Mouse (Mus musculus): ENCODE measurements around the gene 1700122O11Rik.
A peak's percentile ranks its signal among the peaks of the same experiment; 100 is the strongest.

The 1700122O11Rik gene

GRCm38 (mm10) chr17:48027677-48028076, 10.4 kb downstream of the 1700122O11Rik start:
- no peak for DNase-seq

GRCm38 (mm10) chr17:48027019-48027418, 11.1 kb downstream of the 1700122O11Rik start:
- DNase-seq, result no peak

- no peak for DNase-seq
Measured at GRCm38 (mm10) chr17:48024045-48024444, 14.0 kb downstream of the 1700122O11Rik start.

GRCm38 (mm10) chr17:48019585-48019984, 18.5 kb downstream of the 1700122O11Rik start:
- DNase-seq, result no peak

GRCm38 (mm10) chr17:48016566-48016965, 21.5 kb downstream of the 1700122O11Rik start:
- DNase-seq, result no peak

- DNase-seq, result no peak
Measured at GRCm38 (mm10) chr17:48012561-48012960, 25.5 kb downstream of the 1700122O11Rik start.

DNA sequence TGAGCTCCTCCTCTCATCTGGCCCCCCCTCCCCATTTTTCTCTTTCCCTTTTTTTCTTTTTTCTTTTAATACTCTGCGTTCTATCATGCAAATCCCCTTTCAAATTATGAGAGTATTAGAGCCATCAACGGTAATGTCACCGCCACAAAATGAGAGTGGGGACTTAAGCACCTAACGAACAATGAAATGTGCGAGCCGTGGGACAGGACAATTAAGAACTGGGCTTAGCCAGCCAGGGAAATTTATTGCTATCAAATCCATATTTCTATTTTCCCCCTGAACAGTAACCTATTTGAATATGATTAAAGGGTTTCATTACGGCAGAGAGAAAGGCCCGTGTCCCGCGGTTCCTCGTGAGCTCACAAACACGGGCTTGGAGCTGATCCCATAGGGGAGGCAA, 27.0 kb downstream of the 1700122O11Rik start:
- DNase-seq, result no peak

GRCm38 (mm10) chr17:48010283-48010682, 27.8 kb downstream of the 1700122O11Rik start:
- DNase-seq, result no peak

DNA sequence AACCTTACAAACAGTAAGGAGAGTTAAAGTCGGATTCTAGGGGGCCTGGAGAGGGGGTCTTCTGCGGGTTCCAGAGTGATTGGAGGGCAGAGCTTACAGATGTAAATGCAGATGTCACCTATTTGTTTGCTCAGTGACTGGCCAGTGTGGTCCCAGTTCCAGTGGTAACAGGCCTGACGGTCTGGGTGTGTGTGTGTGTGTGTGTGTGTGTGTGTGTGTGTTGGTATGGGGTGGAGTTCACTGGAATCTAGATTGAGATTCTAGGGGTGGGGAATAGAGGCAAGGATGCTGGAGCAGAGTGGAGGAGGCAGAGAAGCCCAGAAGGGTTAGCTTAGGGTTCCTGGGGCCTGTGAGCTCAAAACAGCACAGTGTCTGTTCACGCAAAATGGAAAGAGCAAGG, 32.3 kb downstream of the 1700122O11Rik start:
- no peak for DNase-seq

DNA sequence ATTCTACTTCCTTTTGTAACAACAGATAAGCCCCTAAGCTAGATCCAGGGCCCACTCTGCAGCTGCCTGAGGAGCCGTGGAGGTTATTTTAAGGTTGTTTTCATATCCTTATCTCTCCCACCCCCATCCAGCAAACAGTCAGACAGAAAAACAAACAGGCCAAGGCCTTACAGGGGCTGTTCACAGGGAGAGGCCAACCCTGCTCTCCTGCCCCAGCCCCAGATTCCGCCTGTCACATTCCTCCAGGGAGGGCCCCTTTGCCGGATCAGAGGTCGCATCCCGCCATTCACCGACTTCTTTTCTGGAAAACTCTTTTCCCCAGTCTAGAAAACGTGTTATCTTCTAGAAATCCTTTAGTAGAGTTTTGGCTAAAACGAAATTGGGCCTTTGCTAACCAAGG, 33.0 kb downstream of the 1700122O11Rik start:
- DNase-seq, result no peak

GRCm38 (mm10) chr17:48004619-48005018, 33.5 kb downstream of the 1700122O11Rik start:
- no peak for DNase-seq

GRCm38 (mm10) chr17:48002486-48002885, 35.6 kb downstream of the 1700122O11Rik start:
- DNase-seq, result no peak

GRCm38 (mm10) chr17:48001586-48002361, 36.3 kb downstream of the 1700122O11Rik start:
- peak; percentile 46 to 49 for DNase-seq

DNA sequence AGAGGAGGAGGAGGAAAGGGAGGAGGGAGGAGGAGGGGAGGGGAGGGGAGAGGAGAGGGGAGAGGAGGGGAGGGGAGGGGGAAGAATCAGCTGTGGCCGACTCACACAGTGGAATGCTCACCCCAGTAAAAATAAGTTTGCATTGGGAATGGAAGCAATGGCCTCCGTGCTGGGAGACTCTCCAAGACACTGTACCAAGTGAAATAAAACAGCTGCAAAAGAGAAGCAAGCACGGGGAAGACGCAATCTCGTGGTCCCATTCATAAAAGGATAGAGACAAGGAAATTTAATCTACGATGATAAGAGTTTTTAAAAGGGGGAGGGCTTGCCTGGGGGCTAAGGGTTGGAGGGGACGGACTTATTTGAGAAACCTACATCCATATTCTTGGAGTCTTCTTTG, 36.9 kb downstream of the 1700122O11Rik start:
- no peak for DNase-seq

- no peak for DNase-seq
Measured at GRCm38 (mm10) chr17:47999812-48000211, 38.3 kb downstream of the 1700122O11Rik start.

DNA sequence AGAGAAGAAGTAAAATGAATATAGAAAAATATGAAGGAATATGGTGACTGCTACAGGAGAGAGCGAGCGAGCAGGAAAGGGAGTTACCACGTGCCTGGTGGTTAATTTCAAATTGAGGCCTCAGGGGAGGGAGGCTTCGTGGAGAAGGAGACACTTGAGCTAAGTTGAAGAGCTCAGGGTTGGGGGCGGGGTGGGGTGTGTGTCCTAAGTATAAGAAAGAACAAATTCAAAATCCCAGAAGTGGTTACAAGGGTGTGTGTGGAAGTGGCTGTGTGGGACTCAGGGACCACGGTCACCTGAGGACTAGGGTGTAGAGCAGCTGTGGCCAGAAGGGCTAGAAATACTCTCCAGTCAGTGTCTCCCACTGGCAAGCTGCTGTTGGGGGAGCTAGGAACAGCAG, 38.7 kb downstream of the 1700122O11Rik start:
- no peak for DNase-seq

DNA sequence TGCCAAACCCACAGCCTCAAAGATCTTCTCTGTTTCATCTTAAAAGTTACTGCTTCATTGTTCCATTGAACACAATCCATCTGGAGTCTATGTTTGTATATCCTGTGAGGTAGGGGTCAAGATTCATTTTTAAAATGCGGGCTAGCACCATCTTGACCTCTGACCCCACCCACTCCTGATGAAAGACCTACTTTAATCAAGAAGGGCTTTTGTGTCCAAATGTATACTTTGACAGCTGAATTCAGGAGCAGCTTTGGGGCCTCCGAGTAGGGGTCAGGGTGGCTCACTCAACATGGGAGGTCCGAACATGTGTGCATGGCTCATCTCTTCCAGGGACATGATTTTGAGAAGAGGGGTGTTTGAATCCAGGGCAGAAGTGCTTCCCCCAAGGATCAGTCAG, 40.3 kb downstream of the 1700122O11Rik start:
- DNase-seq, result no peak

GRCm38 (mm10) chr17:47990392-47991123, 47.5 kb downstream of the 1700122O11Rik start:
- DNase-seq, result no peak

- DNase-seq, result peak; percentile 40 to 44
Measured at GRCm38 (mm10) chr17:47989951-47990378, 48.1 kb downstream of the 1700122O11Rik start.

GRCm38 (mm10) chr17:47988811-47989210, 49.3 kb downstream of the 1700122O11Rik start:
- DNase-seq, result no peak

DNA sequence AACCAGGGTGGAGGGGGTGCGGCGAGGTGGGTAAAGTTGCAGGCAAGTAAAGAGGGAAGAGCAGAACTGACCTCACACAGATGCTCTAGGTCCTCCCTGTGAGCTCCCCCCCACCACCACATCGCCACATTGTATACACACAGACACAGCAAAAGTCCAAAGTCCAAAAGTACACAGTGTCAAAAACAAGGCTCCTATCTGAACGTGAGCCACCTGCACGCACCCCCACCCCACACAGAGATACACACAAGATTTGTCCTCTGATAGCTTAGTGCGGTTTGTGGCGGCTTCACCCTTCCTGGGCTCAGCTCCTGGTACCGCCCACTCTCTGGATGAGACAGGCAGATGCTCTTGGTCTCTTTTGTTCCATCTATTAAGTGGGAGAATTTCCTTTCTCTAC, 50.0 kb downstream of the 1700122O11Rik start:
- no peak for DNase-seq
